Mouse (Mus musculus) heart, postnatal 0 days (tissue): Measurements from ENCODE around the gene Syt1. TPM values are rescaled to one million over a fixed set of nuclear protein-coding genes. Genes with fewer than 3 reads are reported as not detected.

Source experiments
- ATAC-seq: fragments of 200-750 bp; cut with Nextera tagmentation; 2 replicates; pipeline ENCODE4 v1.8.0; 2017; ENCODE audit warnings: low read depth, moderate number of reproducible peaks, moderate library complexity; ENCODE audit not compliant: insufficient read depth
- DNase-seq: peaks from one replicate; pipeline ENCODE4 v3.0.0-alpha.2; 2016; ENCODE audit warnings: low spot score
- H3K27ac ChIP-seq: fragments of 300-500 bp; sonication (generic); 2 replicates; pipeline ENCODE4 v1.5.1; 2014; ENCODE audit warnings: low read depth, mild to moderate bottlenecking
- H3K27me3 ChIP-seq: fragments of 300-500 bp; sonication (generic); 2 replicates; pipeline ENCODE4 v1.6.1; 2014; ENCODE audit warnings: low read length, mixed read lengths; ENCODE audit not compliant: control insufficient read depth, insufficient read depth
- H3K36me3 ChIP-seq: fragments of 300-500 bp; sonication (generic); replicated peaks from 2 replicates; pipeline ENCODE4 v1.6.1; 2014; ENCODE audit warnings: low read length, mixed read lengths; ENCODE audit not compliant: control insufficient read depth, insufficient read depth
- H3K4me1 ChIP-seq: fragments of 300-500 bp; sonication (generic); 2 replicates; pipeline ENCODE4 v1.6.1; 2014; ENCODE audit warnings: antibody characterized with exemption; ENCODE audit not compliant: control insufficient read depth, insufficient read depth
- H3K4me2 ChIP-seq: fragments of 300-500 bp; sonication (generic); 2 replicates; pipeline ENCODE4 v1.6.1; 2014; ENCODE audit warnings: low read depth, mild to moderate bottlenecking, low read length, moderate library complexity
- H3K4me3 ChIP-seq: fragments of 300-500 bp; sonication (generic); 2 replicates; pipeline ENCODE4 v1.5.1; 2014; ENCODE audit warnings: low read depth, low read length
- H3K9ac ChIP-seq: fragments of 300-500 bp; sonication (generic); replicated peaks from 2 replicates; pipeline ENCODE4 v1.6.1; 2014; ENCODE audit warnings: low read depth, low read length, mixed read lengths
- H3K9me3 ChIP-seq: fragments of 300-500 bp; sonication (generic); replicated peaks from 2 replicates; pipeline ENCODE4 v1.6.1; 2016; ENCODE audit warnings: low read length; ENCODE audit not compliant: control insufficient read depth
- CTCF ChIP-seq: IDR thresholded peaks from 2 replicates; pipeline ENCODE4 v1.5.1; 2016; ENCODE audit warnings: antibody characterized with exemption, control low read depth, low read depth
- EP300 ChIP-seq: IDR thresholded peaks from 2 replicates; pipeline ENCODE4 v1.6.1; 2016; ENCODE audit warnings: antibody characterized with exemption, low read depth
- WGBS: fragments of 180-500 bp; shearing (Covaris S2); extraction: QIAGEN DNeasy Blood & Tissue Kit; methylation state at CpG from one replicate; pipeline ENCODE4 v1.1.7; 2014; 5-methylcytosine and 5-hydroxymethylcytosine counted together
- polyA plus RNA-seq: library from polyadenylated mRNA; unstranded; fragments of >200 nt; fragmentation: Nextera tagmentation; extraction: Ambion mirVana; gene quantifications from 2 replicates; pipeline ENCODE4 v1.2.1, GENCODE M21; 2015
- total RNA-seq: library from RNA; depleted of rRNA; stranded (reverse); fragments of >200 nt; gene quantifications from 2 replicates; pipeline ENCODE4 v1.2.3, GENCODE M21; 2014; ENCODE audit warnings: low replicate concordance

The Syt1 gene
- total and polyA plus RNA-seq, 2 experiments from 2014 or later: 0.08 TPM; not detected in 1

- Histone ChIP-seq H3K4me2 (peak overlapping the region; percentile 38), H3K4me3 (0 out of 2 replicates have a peak overlapping the region, but pooled peaks have one; percentile 1), H3K4me1 (peaks cover 9% of the 10 kb centered on the region; the same call in 1 of the 2 replicates), H3K27ac (no peak overlapping the region), H3K27me3 (no peaks in the 10 kb centered on the region), H3K9ac (no peak overlapping the region), H3K9me3 (peaks cover 9% of the 10 kb centered on the region), H3K36me3 (no peaks in the 10 kb centered on the region)
- ATAC-seq: no peak
- TF ChIP-seq CTCF: no peak
- no peak for DNase-seq
- 18% methylated on average over 8 of the region's 8 CpGs for WGBS
These were observed 408.9 kb downstream of the Syt1 start for GRCm38 (mm10) chr10:108601672-108602412.

DNA sequence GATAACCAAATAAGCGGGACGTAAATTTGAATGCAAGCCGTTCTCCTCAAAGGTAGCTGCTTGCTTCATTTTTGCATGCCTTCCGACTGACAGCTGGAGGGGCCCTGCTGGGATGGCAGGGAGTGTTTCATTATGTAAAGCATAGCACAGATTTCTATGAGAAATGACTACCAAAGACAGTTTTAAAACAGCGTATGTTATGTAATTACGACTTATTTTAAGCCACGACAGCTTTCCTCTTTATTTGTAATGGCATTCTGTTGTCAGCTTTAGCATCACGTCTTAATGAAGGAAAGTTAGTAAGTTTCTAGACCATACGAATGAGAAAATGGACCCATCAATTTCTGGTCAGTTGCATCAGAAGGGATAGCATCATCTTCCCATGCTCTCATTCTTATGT is 410.1 kb downstream of the Syt1 start:
- peaks cover 9% of the 10 kb centered on the region for H3K9me3 ChIP-seq
- H3K4me3 ChIP-seq: no peak overlapping the region
- H3K27me3 ChIP-seq: no peaks in the 10 kb centered on the region
- DNase-seq: no peak
- 86% methylated on average over 9 of the region's 9 CpGs for WGBS
- H3K4me1 ChIP-seq: peaks cover 17% of the 10 kb centered on the region; the same call in 1 of the 2 replicates
- no peak for TF ChIP-seq CTCF
- TF ChIP-seq EP300: no peak
- no peak overlapping the region for H3K27ac ChIP-seq
- no peaks in the 10 kb centered on the region for H3K36me3 ChIP-seq
- ATAC-seq: no peak
- H3K4me2 ChIP-seq: no peak overlapping the region
- H3K9ac ChIP-seq: no peak overlapping the region

DNA sequence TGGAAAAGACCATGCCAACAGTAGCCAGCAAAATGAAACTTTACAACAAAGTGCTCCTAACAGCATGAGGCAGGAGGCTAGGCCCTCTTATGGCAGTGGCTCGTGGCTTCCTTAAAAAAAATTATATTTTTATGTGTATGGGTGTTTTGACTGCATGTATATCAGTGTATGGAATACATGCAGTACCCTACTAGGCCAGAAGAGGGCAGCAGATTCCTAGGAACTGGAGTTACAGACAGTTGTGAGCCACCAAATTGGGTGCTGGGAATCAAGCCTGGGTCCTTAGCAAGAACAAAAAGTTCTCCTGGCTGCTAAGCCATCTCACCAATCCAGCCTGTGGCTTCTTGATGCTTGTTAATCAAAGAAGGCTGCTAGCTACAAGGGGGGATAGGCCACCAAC is 413.4 kb downstream of the Syt1 start:
- Histone ChIP-seq H3K4me1 (peaks cover 17% of the 10 kb centered on the region; the same call in 1 of the 2 replicates), H3K36me3 (no peaks in the 10 kb centered on the region), H3K27me3 (no peaks in the 10 kb centered on the region), H3K9ac (no peak overlapping the region), H3K4me3 (no peak overlapping the region), H3K9me3 (peaks cover 9% of the 10 kb centered on the region), H3K4me2 (no peak overlapping the region), H3K27ac (no peak overlapping the region)
- TF ChIP-seq CTCF: no peak
- no peak for TF ChIP-seq EP300
- DNase-seq: no peak
- WGBS: 77% methylated on average over 1 of the region's 1 CpGs
- no peak for ATAC-seq

- peak overlapping the region; percentile 8; the same call in 1 of the 2 replicates for H3K4me2 ChIP-seq
- TF ChIP-seq EP300: no peak
- no peak for TF ChIP-seq CTCF
- no peak overlapping the region for H3K9ac ChIP-seq
- no peak overlapping the region for H3K27ac ChIP-seq
- H3K4me1 ChIP-seq: peaks cover 9% of the 10 kb centered on the region; the same call in 1 of the 2 replicates
- DNase-seq: no peak
- H3K36me3 ChIP-seq: no peaks in the 10 kb centered on the region
- H3K27me3 ChIP-seq: no peaks in the 10 kb centered on the region
- 24% methylated on average over 11 of the region's 11 CpGs for WGBS
- no peak overlapping the region for H3K4me3 ChIP-seq
- H3K9me3 ChIP-seq: peaks cover 9% of the 10 kb centered on the region
- no peak for ATAC-seq
These were observed 414.4 kb downstream of the Syt1 start for GRCm38 (mm10) chr10:108596162-108596927.

- no peaks in the 10 kb centered on the region for H3K27me3 ChIP-seq
- 65% methylated on average over 3 of the region's 3 CpGs for WGBS
- no peak overlapping the region for H3K4me3 ChIP-seq
- H3K4me2 ChIP-seq: no peak overlapping the region
- H3K36me3 ChIP-seq: no peaks in the 10 kb centered on the region
- H3K27ac ChIP-seq: no peak overlapping the region
- DNase-seq (no peak), ATAC-seq (no peak)
- no peaks in the 10 kb centered on the region for H3K9me3 ChIP-seq
- TF ChIP-seq EP300 (no peak), CTCF (no peak)
- no peak overlapping the region for H3K9ac ChIP-seq
- H3K4me1 ChIP-seq: no peaks in the 10 kb centered on the region
These were observed 421.4 kb downstream of the Syt1 start for GRCm38 (mm10) chr10:108589355-108589754.
